30 mouse cellular contexts compared by ENCODE assay signal in the genomic region with DNA sequence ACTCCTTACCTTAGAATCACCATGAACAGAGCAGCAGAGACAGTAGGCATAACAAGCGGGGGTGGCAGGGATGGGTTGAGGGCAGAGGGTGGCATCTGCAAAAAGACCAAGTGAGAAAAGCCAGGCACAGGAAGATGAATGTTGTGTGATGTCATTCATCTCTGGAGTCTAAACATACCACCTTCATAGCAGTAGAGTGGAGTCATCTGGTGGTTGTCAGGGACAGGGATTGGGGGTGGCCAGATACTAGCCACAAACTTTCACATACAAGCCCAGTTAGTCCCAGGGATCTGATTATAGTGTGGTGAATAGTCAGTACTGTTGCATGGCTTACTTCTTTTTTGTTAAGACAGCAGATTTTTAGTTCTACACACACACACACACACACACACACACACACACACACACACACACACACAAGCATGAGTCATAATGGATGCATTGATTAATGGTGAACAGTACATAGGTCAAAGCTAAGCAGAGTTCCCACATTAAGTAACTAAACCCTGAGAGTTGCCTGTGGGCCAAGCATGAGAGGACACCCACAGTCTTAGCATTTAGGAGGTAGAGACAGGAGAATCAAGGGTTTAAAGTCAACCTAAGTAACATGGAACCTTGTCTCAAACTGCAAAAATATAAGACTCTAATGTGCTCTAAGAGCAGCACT.
DNase-seq lines count a peak whose midpoint lies in the region; ATAC-seq lines count a peak whose summit lies in the region.
"Had no signal": no experiment of that assay in that cellular context is flagged by ENCODE, and none has a peak within 500 bp of the region (broad histone marks: within the 10 kb centered on the region; RNA-seq: fewer than 3 reads in every experiment).

No protein-coding gene starts in this region.

- H3K9ac ChIP-seq in heart, embryonic 11.5 days (ENCODE audit: low read depth, low read length) = no peak overlapping the region
- H3K9ac ChIP-seq in intestine, embryonic 15.5 days = no peak overlapping the region
- no peak overlapping the region for H3K9ac ChIP-seq in stomach, embryonic 16.5 days (ENCODE audit: low read length)
- H3K9ac ChIP-seq: heart, embryonic 15.5 days; hindbrain, embryonic 13.5 days; neural tube, embryonic 12.5 days had no signal

- no peaks in the 10 kb centered on the region for H3K27me3 ChIP-seq in heart, embryonic 11.5 days (ENCODE audit: control insufficient read depth, insufficient read depth, low read length)
- no peaks in the 10 kb centered on the region for H3K27me3 ChIP-seq in heart, embryonic 10.5 days (ENCODE audit: insufficient read depth, poor library complexity, severe bottlenecking)
- H3K27me3 ChIP-seq in intestine, embryonic 15.5 days (replicated peaks) = no peaks in the 10 kb centered on the region
- H3K27me3 ChIP-seq in stomach, embryonic 16.5 days (ENCODE audit: control insufficient read depth, insufficient read depth, low read length) = no peaks in the 10 kb centered on the region
- H3K27me3 ChIP-seq: heart, embryonic 15.5 days; hindbrain, embryonic 13.5 days; neural tube, embryonic 12.5 days had no signal

- no peak overlapping the region for H3K27ac ChIP-seq in heart, embryonic 11.5 days (ENCODE audit: low read depth, low read length)
- no peak overlapping the region for H3K27ac ChIP-seq in heart, embryonic 10.5 days
- no peak overlapping the region for H3K27ac ChIP-seq in intestine, embryonic 15.5 days
- no peak overlapping the region for H3K27ac ChIP-seq in stomach, embryonic 16.5 days (ENCODE audit: low read length)
- H3K27ac ChIP-seq: gastrocnemius, adult 2 months; heart, adult 2 months; heart, embryonic 15.5 days; hindbrain, embryonic 13.5 days; layer of hippocampus, adult 2 months; left cerebral cortex, adult 2 months; neural tube, embryonic 12.5 days had no signal

- H3K4me2 ChIP-seq in heart, embryonic 11.5 days = no peak overlapping the region
- no peak overlapping the region for H3K4me2 ChIP-seq in intestine, embryonic 15.5 days (replicated peaks)
- no peak overlapping the region for H3K4me2 ChIP-seq in stomach, embryonic 16.5 days (ENCODE audit: low read depth, low read length)
- H3K4me2 ChIP-seq: heart, embryonic 15.5 days; hindbrain, embryonic 13.5 days; midbrain, embryonic 11.5 days; neural tube, embryonic 12.5 days had no signal

- ATAC-seq in heart, embryonic 11.5 days (replicated peaks; ENCODE audit: insufficient number of reproducible peaks, low FRiP score, low TSS enrichment) = 0 out of 2 replicates have a peak, but pooled peaks have one; percentile 31
- peak; percentile 62 for ATAC-seq in intestine, embryonic 15.5 days
- ATAC-seq in stomach, embryonic 16.5 days (ENCODE audit: insufficient read depth, low FRiP score) = peak; percentile 25; the same call in 1 of the 2 replicates
- ATAC-seq: forebrain, embryonic 16.5 days; midbrain, embryonic 16.5 days had no signal

- H3K9me3 ChIP-seq in heart, embryonic 11.5 days (replicated peaks; ENCODE audit: control insufficient read depth, low read length) = no peaks in the 10 kb centered on the region
- H3K9me3 ChIP-seq in heart, embryonic 10.5 days = no peaks in the 10 kb centered on the region
- H3K9me3 ChIP-seq in intestine, embryonic 15.5 days = no peaks in the 10 kb centered on the region
- no peaks in the 10 kb centered on the region for H3K9me3 ChIP-seq in stomach, embryonic 16.5 days (replicated peaks; ENCODE audit: control insufficient read depth, low read length)
- H3K9me3 ChIP-seq: G1E; heart, embryonic 15.5 days; hindbrain, embryonic 13.5 days; neural tube, embryonic 12.5 days had no signal

- H3K4me1 ChIP-seq in heart, embryonic 11.5 days (ENCODE audit: control insufficient read depth, insufficient read depth, low read length) = peaks cover 3% of the 10 kb centered on the region; the same call in 1 of the 2 replicates
- H3K4me1 ChIP-seq in heart, embryonic 10.5 days = peaks cover 11% of the 10 kb centered on the region; the same call in 1 of the 2 replicates
- no peaks in the 10 kb centered on the region for H3K4me1 ChIP-seq in intestine, embryonic 15.5 days (replicated peaks)
- H3K4me1 ChIP-seq in stomach, embryonic 16.5 days (ENCODE audit: control insufficient read depth, insufficient read depth, low read length) = no peaks in the 10 kb centered on the region
- H3K4me1 ChIP-seq: hindbrain, embryonic 13.5 days; neural tube, embryonic 12.5 days had no signal

- no peaks in the 10 kb centered on the region for H3K36me3 ChIP-seq in heart, embryonic 11.5 days (ENCODE audit: control insufficient read depth, insufficient read depth, low read length)
- no peaks in the 10 kb centered on the region for H3K36me3 ChIP-seq in heart, embryonic 10.5 days
- H3K36me3 ChIP-seq in intestine, embryonic 15.5 days = no peaks in the 10 kb centered on the region
- H3K36me3 ChIP-seq in stomach, embryonic 16.5 days (ENCODE audit: control insufficient read depth, insufficient read depth, low read length) = no peaks in the 10 kb centered on the region
- H3K36me3 ChIP-seq: G1E; heart, embryonic 15.5 days; hindbrain, embryonic 13.5 days; neural tube, embryonic 12.5 days had no signal

- whole genome bisulfite sequencing in heart, embryonic 11.5 days (ENCODE audit: insufficient replicate concordance) = 36% methylated on average over 1 of the region's 1 CpGs
- 50% methylated on average over 1 of the region's 1 CpGs for WGBS in heart, embryonic 10.5 days
- WGBS in intestine, embryonic 15.5 days = 42% methylated on average over 1 of the region's 1 CpGs
- 52% methylated on average over 1 of the region's 1 CpGs for WGBS in stomach, embryonic 16.5 days

- H3K4me3 ChIP-seq in heart, embryonic 11.5 days (ENCODE audit: low read depth, low read length) = no peak overlapping the region
- H3K4me3 ChIP-seq in heart, embryonic 10.5 days = no peak overlapping the region
- no peak overlapping the region for H3K4me3 ChIP-seq in intestine, embryonic 15.5 days (replicated peaks)
- H3K4me3 ChIP-seq in stomach, embryonic 16.5 days (replicated peaks; ENCODE audit: low read length) = no peak overlapping the region
- H3K4me3 ChIP-seq: erythroblast, embryonic 14.5 days; gastrocnemius, adult 2 months; heart, adult 2 months; heart, embryonic 15.5 days; hindbrain, embryonic 13.5 days; layer of hippocampus, adult 2 months; left cerebral cortex, adult 2 months; neural tube, embryonic 12.5 days had no signal

- no peak for DNase-seq in heart, embryonic 10.5 days (ENCODE audit: low spot score)
- DNase-seq in 3T3-L1 (ENCODE audit: low read depth, low spot score) = peak; percentile 9
- no peak for DNase-seq in right cerebral cortex, adult 18-20 months
- no peak for DNase-seq in urinary bladder, postnatal 10 days (ENCODE audit: low spot score)
- DNase-seq: adrenal gland, postnatal 25 days; cerebellum, adult 18-20 months; cerebellum, postnatal 10 days; gastrocnemius, adult 2 months; gastrocnemius, postnatal 36 days; heart, adult 2 months; heart, postnatal 36 days; kidney, adult 2 months; kidney, postnatal 36 days; left cerebral cortex, postnatal 4 days; lung, postnatal 36 days; retina, postnatal 1 day; right cerebral cortex, postnatal 25 days had no signal
